Mouse (Mus musculus) hindbrain, embryonic 15.5 days (tissue): ENCODE measurements around the gene Kif5c. TPM values are rescaled to one million over a fixed set of nuclear protein-coding genes. Genes with fewer than 3 reads are reported as not detected.
A peak's percentile ranks its signal among the peaks of the same experiment; 100 is the strongest.

Experiments
- ATAC-seq: fragments of 200-750 bp; cut with Nextera tagmentation; 2 replicates; pipeline ENCODE4 v1.8.0; 2017; ENCODE audit warnings: low read depth, moderate number of reproducible peaks, moderate TSS enrichment; ENCODE audit not compliant: low FRiP score
- H3K27ac ChIP-seq: fragments of 300-500 bp; sonication (generic); replicated peaks from 2 replicates; pipeline ENCODE4 v1.5.1; 2015; ENCODE audit warnings: mild to moderate bottlenecking, inconsistent platforms
- H3K27me3 ChIP-seq: fragments of 300-500 bp; sonication (generic); 2 replicates; pipeline ENCODE4 v1.6.1; 2015; ENCODE audit warnings: control low read depth, inconsistent platforms
- H3K36me3 ChIP-seq: fragments of 300-500 bp; sonication (generic); 2 replicates; pipeline ENCODE4 v1.6.1; 2015; ENCODE audit warnings: control low read depth, inconsistent platforms
- H3K4me1 ChIP-seq: fragments of 300-500 bp; sonication (generic); replicated peaks from 2 replicates; pipeline ENCODE4 v1.6.1; 2015; ENCODE audit warnings: control low read depth, inconsistent platforms
- H3K4me2 ChIP-seq: fragments of 300-500 bp; sonication (generic); 2 replicates; pipeline ENCODE4 v1.6.1; 2015; ENCODE audit warnings: moderate library complexity, mild to moderate bottlenecking, inconsistent platforms
- H3K4me3 ChIP-seq: fragments of 300-500 bp; sonication (generic); 2 replicates; pipeline ENCODE4 v1.5.1; 2015; ENCODE audit warnings: mild to moderate bottlenecking, inconsistent platforms
- H3K9ac ChIP-seq: fragments of 300-500 bp; sonication (generic); 2 replicates; pipeline ENCODE4 v1.6.1; 2015; ENCODE audit warnings: inconsistent platforms
- H3K9me3 ChIP-seq: fragments of 300-500 bp; sonication (generic); 2 replicates; pipeline ENCODE4 v1.6.1; 2016; ENCODE audit warnings: control low read depth, inconsistent platforms
- whole genome bisulfite sequencing: fragments of 180-500 bp; shearing (Covaris S2); methylation state at CpG from one replicate; pipeline ENCODE4 v1.1.7; 2015; 5-methylcytosine and 5-hydroxymethylcytosine counted together
- polyA plus RNA-seq: library from polyadenylated mRNA; unstranded; fragments of >200 nt; fragmentation: Nextera tagmentation; extraction: Ambion mirVana; gene quantifications from 2 replicates; pipeline ENCODE4 v1.2.1, GENCODE M21; 2015

Gene Kif5c
- 179 and 188 TPM in 2 replicates for polyA plus RNA-seq

GRCm38 (mm10) chr2:49618829-49619718, at the start of gene Kif5c:
TSS of gene Kif5c (plus strand) at chr2:49619298.
- Histone ChIP-seq H3K4me3 (peak within 1 kb of the TSS; percentile 97), H3K9ac (peak within 1 kb of the TSS; percentile 97), H3K27ac (peak within 1 kb of the TSS; percentile 94), H3K9me3 (no peaks in the 10 kb centered on the region), H3K27me3 (no peaks in the 10 kb centered on the region), H3K4me2 (peak within 1 kb of the TSS; percentile 67), H3K36me3 (0 out of 2 replicates have a peak, but pooled peaks cover 5% of the 10 kb centered on the region), H3K4me1 (peaks cover 19% of the 10 kb centered on the region)
- 5% methylated on average over 49 of the region's 54 CpGs for WGBS
- peak; percentile 98 for ATAC-seq

- Histone ChIP-seq H3K27me3 (no peaks in the 10 kb centered on the region), H3K27ac (no peak overlapping the region), H3K4me2 (peak overlapping the region; percentile 5)
Observed at GRCm38 (mm10) chr2:49569862-49570777, 49.0 kb upstream of the Kif5c start.

GRCm38 (mm10) chr2:49570778-49571101, 48.4 kb upstream of the Kif5c start:
- Histone ChIP-seq H3K4me2 (no peak overlapping the region), H3K27me3 (no peaks in the 10 kb centered on the region), H3K27ac (no peak overlapping the region), H3K4me3 (no peak overlapping the region), H3K36me3 (no peaks in the 10 kb centered on the region), H3K9me3 (no peaks in the 10 kb centered on the region), H3K4me1 (peaks cover 32% of the 10 kb centered on the region), H3K9ac (no peak overlapping the region)
- 63% methylated on average over 6 of the region's 6 CpGs for WGBS
- peak; percentile 63; the same call in 1 of the 2 replicates for ATAC-seq

More at GRCm38 (mm10) chr2:49569862-49570777, 49.0 kb upstream of the Kif5c start:
- WGBS, result 57% methylated on average over 16 of the region's 16 CpGs
- no peaks in the 10 kb centered on the region for H3K9me3 ChIP-seq
- H3K36me3 ChIP-seq, result no peaks in the 10 kb centered on the region
- H3K4me3 ChIP-seq, result no peak overlapping the region
- ATAC-seq, result peak; percentile 42; the same call in 1 of the 2 replicates
- H3K9ac ChIP-seq, result no peak overlapping the region
- H3K4me1 ChIP-seq, result peaks cover 32% of the 10 kb centered on the region

GRCm38 (mm10) chr2:49571159-49571920, 47.8 kb upstream of the Kif5c start:
- Histone ChIP-seq H3K4me2 (peak overlapping the region; percentile 44), H3K9me3 (no peaks in the 10 kb centered on the region), H3K9ac (no peak overlapping the region), H3K27me3 (no peaks in the 10 kb centered on the region), H3K27ac (peak overlapping the region; percentile 61), H3K4me3 (no peak overlapping the region), H3K36me3 (no peaks in the 10 kb centered on the region), H3K4me1 (peaks cover 32% of the 10 kb centered on the region)
- WGBS, result 69% methylated on average over 11 of the region's 11 CpGs
- 0 out of 2 replicates have a peak, but pooled peaks have one; percentile 9 for ATAC-seq

GRCm38 (mm10) chr2:49572111-49572642, 46.9 kb upstream of the Kif5c start:
- H3K36me3 ChIP-seq, result no peaks in the 10 kb centered on the region
- no peak overlapping the region for H3K9ac ChIP-seq
- H3K4me3 ChIP-seq, result 0 out of 2 replicates have a peak overlapping the region, but pooled peaks have one; percentile 2
- ATAC-seq, result peak; percentile 80
- H3K9me3 ChIP-seq, result no peaks in the 10 kb centered on the region
- peak overlapping the region; percentile 61 for H3K27ac ChIP-seq
- no peaks in the 10 kb centered on the region for H3K27me3 ChIP-seq
- H3K4me2 ChIP-seq, result peak overlapping the region; percentile 44
- peaks cover 32% of the 10 kb centered on the region for H3K4me1 ChIP-seq
- WGBS, result 39% methylated on average over 12 of the region's 12 CpGs

GRCm38 (mm10) chr2:49572684-49573083, 46.4 kb upstream of the Kif5c start:
- H3K4me2 ChIP-seq, result peak overlapping the region; percentile 44
- H3K36me3 ChIP-seq, result no peaks in the 10 kb centered on the region
- no peak overlapping the region for H3K4me3 ChIP-seq
- H3K27me3 ChIP-seq, result no peaks in the 10 kb centered on the region
- H3K9ac ChIP-seq, result no peak overlapping the region
- ATAC-seq, result no peak
- 60% methylated on average over 9 of the region's 9 CpGs for WGBS
- H3K27ac ChIP-seq, result peak overlapping the region; percentile 61
- H3K9me3 ChIP-seq, result no peaks in the 10 kb centered on the region
- H3K4me1 ChIP-seq, result peaks cover 32% of the 10 kb centered on the region

GRCm38 (mm10) chr2:49573282-49573681, 45.8 kb upstream of the Kif5c start:
- WGBS, result 67% methylated on average over 3 of the region's 3 CpGs
- Histone ChIP-seq H3K27ac (no peak overlapping the region), H3K27me3 (no peaks in the 10 kb centered on the region), H3K9me3 (no peaks in the 10 kb centered on the region), H3K4me2 (no peak overlapping the region), H3K4me1 (peaks cover 32% of the 10 kb centered on the region), H3K36me3 (no peaks in the 10 kb centered on the region), H3K9ac (no peak overlapping the region), H3K4me3 (no peak overlapping the region)
- ATAC-seq, result no peak

- Histone ChIP-seq H3K9me3 (no peaks in the 10 kb centered on the region), H3K27ac (no peak overlapping the region), H3K4me1 (no peaks in the 10 kb centered on the region), H3K4me3 (no peak overlapping the region), H3K27me3 (no peaks in the 10 kb centered on the region), H3K36me3 (no peaks in the 10 kb centered on the region), H3K9ac (no peak overlapping the region), H3K4me2 (no peak overlapping the region)
- no peak for ATAC-seq
- WGBS, result 86% methylated on average over 3 of the region's 3 CpGs
Observed at GRCm38 (mm10) chr2:49580585-49580984, 38.5 kb upstream of the Kif5c start.

- Histone ChIP-seq H3K4me1 (no peaks in the 10 kb centered on the region), H3K4me3 (no peak overlapping the region), H3K4me2 (no peak overlapping the region), H3K9me3 (no peaks in the 10 kb centered on the region), H3K36me3 (no peaks in the 10 kb centered on the region), H3K9ac (no peak overlapping the region), H3K27ac (no peak overlapping the region), H3K27me3 (no peaks in the 10 kb centered on the region)
- no peak for ATAC-seq
- 81% methylated on average over 5 of the region's 5 CpGs for WGBS
Observed at GRCm38 (mm10) chr2:49582546-49582945, 36.6 kb upstream of the Kif5c start.

GRCm38 (mm10) chr2:49583311-49583710, 35.8 kb upstream of the Kif5c start:
- Histone ChIP-seq H3K4me2 (no peak overlapping the region), H3K27me3 (no peaks in the 10 kb centered on the region), H3K9me3 (no peaks in the 10 kb centered on the region), H3K4me3 (no peak overlapping the region), H3K27ac (no peak overlapping the region), H3K4me1 (no peaks in the 10 kb centered on the region), H3K9ac (no peak overlapping the region), H3K36me3 (no peaks in the 10 kb centered on the region)
- ATAC-seq, result no peak
- WGBS, result 92% methylated on average over 2 of the region's 2 CpGs

GRCm38 (mm10) chr2:49590450-49590849, 28.6 kb upstream of the Kif5c start:
- WGBS, result 77% methylated on average over 5 of the region's 5 CpGs
- Histone ChIP-seq H3K4me3 (no peak overlapping the region), H3K4me1 (no peaks in the 10 kb centered on the region), H3K9ac (no peak overlapping the region), H3K36me3 (no peaks in the 10 kb centered on the region), H3K9me3 (no peaks in the 10 kb centered on the region), H3K27ac (no peak overlapping the region), H3K4me2 (no peak overlapping the region), H3K27me3 (no peaks in the 10 kb centered on the region)
- no peak for ATAC-seq
